Mouse (Mus musculus): Measurements from ENCODE around the gene Ctns.
A peak's percentile ranks its signal among the peaks of the same experiment; 100 is the strongest.

The Ctns gene

GRCm38 (mm10) chr11:73146026-73146974 is 52.5 kb downstream of the Ctns start:
- DNase-seq (ENCODE audit: low read depth, low spot score): no peak

DNA sequence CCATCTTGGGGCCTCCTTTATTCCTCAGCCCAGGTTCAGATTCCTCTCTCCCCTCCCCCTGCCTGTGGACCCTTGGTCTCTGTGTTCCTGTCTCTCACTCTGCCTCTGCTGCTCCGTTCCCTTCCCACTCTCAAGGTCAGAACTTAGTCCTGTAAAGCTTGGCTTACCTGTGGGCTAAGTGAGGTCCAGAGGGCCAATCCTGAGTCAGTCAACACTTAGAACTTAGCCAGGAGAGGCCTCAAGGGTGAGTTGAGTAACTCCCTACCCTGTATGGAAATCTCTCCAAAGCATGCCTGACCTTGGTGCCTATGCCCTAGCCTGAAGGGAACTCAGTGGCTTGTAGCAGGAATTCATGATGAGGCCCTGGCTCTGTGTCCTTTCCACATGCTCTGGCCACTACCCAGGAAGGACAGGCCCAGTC is 54.6 kb downstream of the Ctns start:
- DNase-seq (ENCODE audit: low read depth, low spot score): no peak

GRCm38 (mm10) chr11:73137591-73138501 is 61.0 kb downstream of the Ctns start, which contains the start of gene Haspin:
TSS of gene Haspin (minus strand) at chr11:73138294.
- peak; percentile 94 for DNase-seq (ENCODE audit: low read depth, low spot score)

- no peak for DNase-seq (ENCODE audit: low read depth, low spot score)
Observed at GRCm38 (mm10) chr11:73137116-73137515, 61.7 kb downstream of the Ctns start.

DNA sequence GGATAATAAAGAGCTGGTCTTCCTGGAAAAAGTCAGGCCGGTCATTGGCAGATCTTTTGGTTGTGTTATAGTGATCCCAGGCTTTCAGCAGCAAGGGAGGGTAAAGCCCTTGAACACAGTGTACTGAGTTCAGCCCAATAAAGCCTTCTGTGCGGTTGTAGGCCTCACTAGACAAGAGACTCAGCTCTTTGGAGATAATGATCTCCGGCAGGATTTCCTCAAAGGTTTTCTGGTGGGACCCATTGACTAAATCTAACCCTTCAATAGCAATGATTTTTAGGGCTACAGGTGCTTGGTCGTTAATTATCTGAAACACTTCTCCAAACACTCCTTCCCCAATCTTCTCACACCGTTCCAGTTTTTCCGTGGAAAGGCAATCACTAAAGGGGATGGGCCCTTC is 62.3 kb downstream of the Ctns start:
- DNase-seq (ENCODE audit: low read depth, low spot score): no peak

- DNase-seq (ENCODE audit: low read depth, low spot score): no peak
Observed at GRCm38 (mm10) chr11:73134222-73134621, 64.6 kb downstream of the Ctns start.

Measured in mesoderm, embryonic 11.5 days (tissue).